Mouse (Mus musculus): ENCODE data around the gene Gm13691. TPM values are rescaled to one million over a fixed set of nuclear protein-coding genes. Genes with fewer than 3 reads are reported as not detected.
"Not testable (repeated sequence)": the region's sequence is repeated elsewhere in the genome, so short reads cannot be mapped to it uniquely, and the experiment has no call there.

Gene Gm13691
- total RNA-seq, 2 experiments from 2014 or later, result 0.52 to 0.74 TPM

DNA sequence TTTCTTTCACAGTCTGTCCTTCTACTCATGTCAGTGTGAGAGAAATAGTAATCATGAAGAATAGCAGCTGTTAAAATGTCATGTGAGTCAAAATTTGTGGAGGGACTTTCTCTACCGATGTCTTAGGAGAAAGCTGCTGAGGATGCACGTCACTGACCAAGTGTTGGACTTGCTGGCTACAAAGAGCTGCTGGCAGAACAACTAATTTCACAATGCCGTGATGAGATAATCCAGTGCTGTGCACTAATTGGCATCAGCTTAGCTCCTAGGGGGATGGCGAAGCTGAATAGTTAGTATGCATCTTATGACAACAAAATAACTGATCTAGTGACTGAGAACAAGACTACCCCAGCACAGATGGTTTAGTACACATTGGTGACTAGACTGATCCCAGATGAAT is 34.9 kb downstream of the Gm13691 start:
- DNase-seq, result peak in 1 of 2 experiments; percentile 44
- intact Hi-C loops (cut with DNase I), result no loop called here

- DNase-seq, result no peak
- intact Hi-C loops (cut with DNase I), result no loop called here
Measured at GRCm38 (mm10) chr2:84032505-84032904, 42.2 kb downstream of the Gm13691 start.

GRCm38 (mm10) chr2:84035997-84036396 is 45.6 kb downstream of the Gm13691 start:
- no peak for DNase-seq
- intact Hi-C loops (cut with DNase I), result loop anchor here (5.0 kb wide), 1 partner anchor 396 kb away; no protein-coding TSS in a partner anchor

- intact Hi-C loops (cut with DNase I), result loop anchor here (5.0 kb wide), 1 partner anchor 395 kb away; no protein-coding TSS in a partner anchor
- DNase-seq, result no peak
Measured at GRCm38 (mm10) chr2:84037304-84037703, 47.0 kb downstream of the Gm13691 start.

DNA sequence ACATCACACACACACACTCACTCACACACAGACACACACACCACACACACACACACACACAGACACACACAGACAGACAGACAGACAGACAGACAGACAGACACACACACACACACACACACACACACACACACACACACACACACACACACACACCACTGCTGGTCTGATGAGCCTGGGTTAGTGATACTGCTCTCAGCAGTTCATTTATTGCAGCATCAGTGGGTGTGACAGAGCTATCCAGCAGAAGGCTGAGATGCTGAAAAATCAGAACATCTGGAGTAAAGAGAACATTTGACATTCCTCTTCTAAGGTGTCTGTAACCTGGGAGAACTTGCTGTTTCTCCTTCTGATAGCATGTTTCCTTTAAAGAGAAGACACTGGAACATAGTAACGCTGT is 47.6 kb downstream of the Gm13691 start:
- intact Hi-C loops (cut with DNase I), result loop anchor here (5.0 kb wide), 1 partner anchor 394 kb away; no protein-coding TSS in a partner anchor
- DNase-seq, result not testable (repeated sequence)

DNA sequence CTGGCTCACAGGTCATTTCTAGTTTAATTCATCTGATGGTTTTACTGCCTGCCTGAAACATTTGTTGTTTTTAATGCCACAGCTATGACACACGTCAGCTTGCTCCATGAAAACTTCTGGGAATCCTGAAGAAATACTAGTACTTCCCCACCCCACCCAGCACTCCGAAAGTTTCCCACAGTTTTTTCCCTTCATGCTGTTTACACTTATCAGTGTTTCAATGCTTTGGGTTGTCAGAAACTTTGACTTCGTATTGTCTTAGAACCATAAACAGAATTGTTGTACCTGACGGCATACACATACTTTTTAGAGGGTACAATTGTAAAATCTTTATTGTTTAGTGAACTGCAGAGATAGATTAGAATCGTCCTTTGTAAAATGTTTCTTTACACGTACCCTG is 48.9 kb downstream of the Gm13691 start:
- intact Hi-C loops (cut with DNase I), result loop anchor here (5.0 kb wide), 1 partner anchor 393 kb away; no protein-coding TSS in a partner anchor

More for the DNA sequence above, 48.9 kb downstream of the Gm13691 start:
- no peak for DNase-seq

Other genes with a start within 250 kb of the Gm13691 start
- 1 to 10 TPM in 1 of 2 experiments, under 1 TPM in 1; 0.84 to 1.6 TPM for gene Fam171b, start 177.9 kb upstream of the Gm13691 start, total RNA-seq (2021)
- not detected for gene Zswim2, start 49.3 kb upstream of the Gm13691 start, total RNA-seq (2021)
- gene Gm13698, start 34.9 kb upstream of the Gm13691 start, total RNA-seq (2021), result under 1 TPM; 0.52 to 0.74 TPM
- under 1 TPM; 0.52 to 0.74 TPM for gene Gm13693, start 29.1 kb upstream of the Gm13691 start, total RNA-seq (2021)
- under 1 TPM; 0.52 to 0.74 TPM for gene Gm13695, start 23.2 kb upstream of the Gm13691 start, total RNA-seq (2021)
- under 1 TPM; 0.52 to 0.74 TPM for gene Gm13696, start 17.4 kb upstream of the Gm13691 start, total RNA-seq (2021)
- under 1 TPM; 0.52 to 0.74 TPM for gene Gm13694, start 11.6 kb upstream of the Gm13691 start, total RNA-seq (2021)
- gene Gm13697, start 5.8 kb upstream of the Gm13691 start, total RNA-seq (2021), result under 1 TPM; 0.52 to 0.74 TPM